Mouse (Mus musculus) embryonic facial prominence, embryonic 11.5 days (tissue): ENCODE results near the gene Adamts17. TPM values are rescaled to one million over a fixed set of nuclear protein-coding genes. Genes with fewer than 3 reads are reported as not detected.
A peak's percentile ranks its signal among the peaks of the same experiment; 100 is the strongest.

ENCODE experiments used
- ATAC-seq: fragments of 200-750 bp; cut with Nextera tagmentation; replicated peaks from 2 replicates; pipeline ENCODE4 v1.8.0; 2017; ENCODE audit warnings: low read depth; ENCODE audit not compliant: insufficient number of reproducible peaks, low FRiP score, low TSS enrichment
- DNase-seq: peaks from one replicate; pipeline ENCODE4 v3.0.0-alpha.2; 2015; ENCODE audit warnings: low spot score
- H3K27ac ChIP-seq: fragments of 300-500 bp; sonication (generic); replicated peaks from 2 replicates; pipeline ENCODE4 v1.5.1; 2014; ENCODE audit warnings: mild to moderate bottlenecking, low read depth, low read length, control low read depth
- H3K27me3 ChIP-seq: fragments of 300-500 bp; sonication (generic); 2 replicates; pipeline ENCODE4 v1.6.1; 2014; ENCODE audit warnings: mild to moderate bottlenecking, low read length, moderate library complexity, mixed read lengths; ENCODE audit not compliant: control insufficient read depth, insufficient read depth
- H3K36me3 ChIP-seq: fragments of 300-500 bp; sonication (generic); replicated peaks from 2 replicates; pipeline ENCODE4 v1.6.1; 2014; ENCODE audit warnings: low read depth, mild to moderate bottlenecking, low read length, moderate library complexity, mixed read lengths; ENCODE audit not compliant: control insufficient read depth, insufficient read depth
- H3K4me1 ChIP-seq: fragments of 300-500 bp; sonication (generic); 2 replicates; pipeline ENCODE4 v1.6.1; 2014; ENCODE audit warnings: low read length, mixed read lengths; ENCODE audit not compliant: control insufficient read depth, insufficient read depth
- H3K4me2 ChIP-seq: fragments of 300-500 bp; sonication (generic); 2 replicates; pipeline ENCODE4 v1.6.1; 2014; ENCODE audit warnings: low read depth, mild to moderate bottlenecking, control low read depth, low read length, moderate library complexity
- H3K4me3 ChIP-seq: fragments of 300-500 bp; sonication (generic); 2 replicates; pipeline ENCODE4 v1.5.1; 2014; ENCODE audit warnings: low read depth, low read length, control low read depth
- H3K9ac ChIP-seq: fragments of 300-500 bp; sonication (generic); replicated peaks from 2 replicates; pipeline ENCODE4 v1.6.1; 2014; ENCODE audit warnings: mild to moderate bottlenecking, control low read depth, low read length
- H3K9me3 ChIP-seq: fragments of 300-500 bp; sonication (generic); replicated peaks from 2 replicates; pipeline ENCODE4 v1.6.1; 2016; ENCODE audit warnings: mild to moderate bottlenecking, low read length, inconsistent platforms, mixed read lengths; ENCODE audit not compliant: control insufficient read depth
- WGBS: fragments of 180-500 bp; shearing (Covaris S2); extraction: QIAGEN DNeasy Blood & Tissue Kit; methylation state at CpG from one replicate; pipeline ENCODE4 v1.1.7; 2014; 5-methylcytosine and 5-hydroxymethylcytosine counted together
- polyA plus RNA-seq: library from polyadenylated mRNA; unstranded; fragments of >200 nt; fragmentation: Nextera tagmentation; extraction: Ambion mirVana; gene quantifications from 2 replicates; pipeline ENCODE4 v1.2.1, GENCODE M21; 2014

The Adamts17 gene
- polyA plus RNA-seq, 1 experiment from 2014 or later, result 3.0 TPM

DNA sequence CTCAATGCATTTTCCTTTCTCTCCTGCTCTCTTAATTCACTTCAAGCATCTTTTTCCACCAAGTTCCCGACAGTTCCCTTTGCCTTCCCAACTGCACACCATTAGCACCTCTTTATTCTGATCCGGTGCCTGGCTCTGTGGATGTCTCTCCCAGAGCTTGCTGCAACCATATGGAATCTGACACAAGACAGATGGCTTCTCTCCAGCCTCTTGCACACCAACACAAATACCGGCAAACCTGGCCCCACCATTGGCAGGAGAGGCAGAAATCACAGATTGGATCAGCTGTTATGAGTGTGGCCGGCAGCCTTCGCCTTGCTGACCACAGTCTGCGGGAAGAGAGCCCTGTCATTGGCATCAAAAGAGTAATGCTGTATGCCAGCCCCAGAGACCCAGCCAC lies 248.2 kb downstream of the Adamts17 start:
- WGBS, result 76% methylated on average over 6 of the region's 6 CpGs
- H3K9me3 ChIP-seq, result no peaks in the 10 kb centered on the region
- ATAC-seq, result no peak
- H3K4me2 ChIP-seq, result no peak overlapping the region
- H3K9ac ChIP-seq, result no peak overlapping the region
- no peak for DNase-seq
- no peak overlapping the region for H3K27ac ChIP-seq
- H3K36me3 ChIP-seq, result no peaks in the 10 kb centered on the region
- H3K4me3 ChIP-seq, result no peak overlapping the region
- H3K27me3 ChIP-seq, result no peaks in the 10 kb centered on the region
- no peaks in the 10 kb centered on the region for H3K4me1 ChIP-seq

DNA sequence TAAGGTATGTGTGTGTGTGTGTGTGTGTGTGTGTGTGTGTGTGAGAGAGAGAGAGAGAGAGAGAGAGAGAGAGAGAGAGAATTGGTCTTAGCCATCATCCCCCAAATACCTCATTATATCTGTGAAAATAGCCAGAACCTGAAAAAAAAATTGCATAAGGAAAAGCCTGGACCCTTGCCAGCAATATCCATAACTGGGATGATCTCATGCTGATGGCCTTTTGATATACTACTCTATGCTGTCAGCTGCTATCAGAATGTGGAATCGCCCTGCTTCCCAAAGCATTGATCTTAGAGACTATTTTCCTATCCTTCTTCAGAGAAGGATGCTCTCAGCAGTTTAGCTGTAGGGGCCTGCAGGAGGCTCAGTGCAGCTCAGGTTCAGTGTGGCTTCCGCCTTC lies 257.6 kb downstream of the Adamts17 start:
- Histone ChIP-seq H3K4me2 (no peak overlapping the region), H3K4me3 (no peak overlapping the region), H3K9me3 (no peaks in the 10 kb centered on the region), H3K4me1 (no peaks in the 10 kb centered on the region), H3K36me3 (no peaks in the 10 kb centered on the region), H3K27me3 (no peaks in the 10 kb centered on the region), H3K9ac (no peak overlapping the region), H3K27ac (no peak overlapping the region)
- DNase-seq (no peak), ATAC-seq (no peak)
- WGBS, result 90% methylated on average over 2 of the region's 2 CpGs

DNA sequence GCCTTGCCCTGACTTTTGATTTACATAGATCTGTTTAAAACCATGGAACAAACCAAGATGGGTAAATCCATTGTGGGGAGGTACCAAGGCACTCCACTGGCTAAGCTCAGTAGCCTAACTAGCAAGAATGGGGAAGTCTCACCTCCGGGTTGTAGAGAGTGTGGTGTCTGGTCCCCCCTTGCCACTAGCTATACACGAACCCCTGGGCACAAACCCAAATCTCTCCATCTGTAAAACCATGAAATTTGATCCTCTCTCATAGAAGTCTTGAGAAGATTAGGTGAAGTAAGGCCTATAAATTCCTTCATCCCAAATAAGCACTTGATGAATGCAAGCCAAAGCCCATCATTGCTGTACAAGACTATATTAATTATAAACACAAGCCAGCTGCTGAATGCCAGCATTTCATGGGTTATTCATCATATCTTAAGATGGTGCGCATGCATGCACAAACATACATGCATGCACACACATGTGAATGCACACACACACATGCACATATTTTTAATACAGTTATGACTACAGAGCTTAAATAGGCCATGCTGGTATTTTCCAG lies 262.0 kb downstream of the Adamts17 start:
- no peak overlapping the region for H3K4me2 ChIP-seq
- ATAC-seq, result no peak

DNA sequence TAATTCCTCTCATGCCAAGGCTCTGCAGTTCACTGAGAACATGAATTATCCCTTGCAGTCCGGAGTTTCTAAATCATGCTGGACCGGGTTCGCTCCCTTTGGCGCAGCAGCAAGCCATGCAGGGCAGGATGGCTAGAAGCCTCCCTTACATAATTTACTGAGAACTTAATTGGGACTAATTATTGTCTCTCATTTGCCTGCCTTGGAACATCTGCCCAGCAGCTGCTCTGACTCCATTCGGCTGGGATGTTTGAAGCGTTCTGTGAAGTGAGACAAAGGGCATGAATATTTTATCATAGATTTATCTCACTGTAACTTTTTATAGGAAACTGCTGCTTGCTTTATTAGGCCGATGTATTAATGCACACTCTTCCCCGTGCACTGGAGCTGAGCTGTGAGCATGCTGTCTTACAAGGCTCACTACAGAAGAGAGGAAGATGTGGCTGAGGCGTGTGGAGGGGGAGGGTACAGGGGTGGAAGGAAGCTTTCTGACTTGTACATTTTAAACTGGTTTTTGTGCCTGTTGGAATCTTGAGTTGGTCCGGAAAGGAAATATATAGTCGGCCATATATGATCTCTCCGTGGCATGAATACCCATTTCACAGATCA lies 271.1 kb downstream of the Adamts17 start:
- 75% methylated on average over 12 of the region's 12 CpGs for WGBS
- H3K9ac ChIP-seq, result no peak overlapping the region
- H3K4me3 ChIP-seq, result no peak overlapping the region
- no peaks in the 10 kb centered on the region for H3K36me3 ChIP-seq
- DNase-seq, result no peak
- H3K9me3 ChIP-seq, result no peaks in the 10 kb centered on the region
- no peaks in the 10 kb centered on the region for H3K27me3 ChIP-seq
- H3K27ac ChIP-seq, result no peak overlapping the region
- no peak overlapping the region for H3K4me2 ChIP-seq
- H3K4me1 ChIP-seq, result no peaks in the 10 kb centered on the region
- no peak for ATAC-seq

More for the DNA sequence above, 262.0 kb downstream of the Adamts17 start:
- Histone ChIP-seq H3K4me1 (no peaks in the 10 kb centered on the region), H3K27me3 (no peaks in the 10 kb centered on the region), H3K4me3 (no peak overlapping the region), H3K27ac (no peak overlapping the region), H3K36me3 (no peaks in the 10 kb centered on the region), H3K9me3 (no peaks in the 10 kb centered on the region), H3K9ac (no peak overlapping the region)
- 78% methylated on average over 3 of the region's 3 CpGs for WGBS
- DNase-seq, result no peak

DNA sequence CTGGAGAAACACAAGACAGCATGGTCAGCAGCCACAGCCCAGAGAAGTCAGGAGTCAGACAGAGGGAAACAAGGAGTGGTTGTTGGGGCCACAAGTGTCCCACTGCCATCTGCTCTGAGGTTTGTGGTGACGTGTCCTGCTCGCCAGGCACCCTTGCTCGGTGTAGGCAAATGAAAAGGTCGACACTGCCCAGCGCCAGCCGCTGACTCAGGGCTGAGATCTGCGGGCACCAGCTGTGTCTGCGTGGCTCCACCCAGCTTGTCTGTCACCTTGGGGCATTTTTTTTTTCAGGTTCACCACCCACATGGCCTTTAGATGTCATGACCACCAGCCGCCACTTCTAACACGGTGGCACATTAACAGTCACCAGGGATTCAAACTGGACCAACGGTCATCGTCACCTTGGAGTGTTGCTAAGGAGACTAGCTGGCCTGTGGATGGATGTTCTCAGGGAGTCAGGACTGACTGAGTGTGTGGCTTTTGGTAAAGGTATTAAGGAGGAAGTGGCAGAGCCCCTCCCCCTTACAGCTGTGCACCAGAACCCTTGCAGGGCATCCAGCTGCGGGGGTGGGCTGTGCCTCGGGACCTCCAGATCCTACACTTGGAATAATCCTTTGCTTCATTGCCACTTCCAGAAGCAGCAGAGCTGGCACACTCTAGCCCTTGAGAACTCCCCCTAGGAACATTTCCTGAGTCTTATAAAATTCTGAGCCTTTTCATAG lies 273.1 kb downstream of the Adamts17 start:
- H3K27me3 ChIP-seq, result no peaks in the 10 kb centered on the region
- H3K4me1 ChIP-seq, result no peaks in the 10 kb centered on the region
- ATAC-seq (no peak), DNase-seq (no peak)
- H3K4me2 ChIP-seq, result no peak overlapping the region
- WGBS, result 70% methylated on average over 14 of the region's 14 CpGs
- H3K4me3 ChIP-seq, result no peak overlapping the region
- no peaks in the 10 kb centered on the region for H3K36me3 ChIP-seq
- H3K9ac ChIP-seq, result no peak overlapping the region
- H3K9me3 ChIP-seq, result no peaks in the 10 kb centered on the region
- no peak overlapping the region for H3K27ac ChIP-seq

DNA sequence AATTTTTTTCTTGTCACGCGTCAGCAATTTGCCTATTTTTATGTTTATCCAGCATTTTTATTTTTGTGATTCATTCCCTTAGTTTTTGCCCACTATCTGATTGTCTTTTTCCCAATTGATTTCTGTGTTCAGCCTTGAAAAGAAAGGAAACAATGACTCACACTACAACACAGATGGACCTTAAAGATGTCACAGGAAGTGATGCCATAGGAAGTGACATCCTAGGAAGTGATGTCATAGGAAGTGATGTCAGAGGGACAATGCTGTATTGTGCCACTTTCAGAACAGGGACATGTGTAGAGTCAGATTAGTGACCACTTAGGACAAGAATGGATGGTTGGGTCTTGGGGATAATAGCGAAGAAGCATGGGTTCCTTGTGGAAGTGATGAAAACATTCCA lies 274.5 kb downstream of the Adamts17 start:
- Histone ChIP-seq H3K4me3 (no peak overlapping the region), H3K9ac (no peak overlapping the region), H3K36me3 (no peaks in the 10 kb centered on the region), H3K9me3 (no peaks in the 10 kb centered on the region), H3K27ac (no peak overlapping the region), H3K4me2 (no peak overlapping the region), H3K27me3 (no peaks in the 10 kb centered on the region), H3K4me1 (no peaks in the 10 kb centered on the region)
- DNase-seq (peak; percentile 13), ATAC-seq (no peak)
- 98% methylated on average over 3 of the region's 3 CpGs for WGBS

DNA sequence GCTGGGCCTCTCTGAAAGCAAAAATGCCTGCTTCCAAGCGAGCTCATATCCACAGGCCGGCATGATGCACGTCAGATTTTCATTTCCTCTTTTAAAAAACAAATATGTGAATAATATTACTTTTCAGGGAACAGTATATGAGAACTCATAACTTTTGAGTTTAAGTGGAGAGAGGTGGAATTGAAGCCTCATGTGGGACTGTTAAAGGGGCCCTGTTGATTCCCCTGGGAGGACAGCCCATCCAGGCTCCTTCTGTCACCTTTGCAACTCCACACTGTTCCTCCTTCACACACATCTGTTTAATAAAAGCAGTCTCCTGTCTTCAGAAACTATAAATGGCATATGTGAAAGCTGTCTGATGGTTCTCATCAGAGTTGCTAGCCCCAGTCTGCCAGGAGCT lies 275.5 kb downstream of the Adamts17 start:
- no peak overlapping the region for H3K4me3 ChIP-seq
- no peaks in the 10 kb centered on the region for H3K4me1 ChIP-seq
- H3K27ac ChIP-seq, result no peak overlapping the region
- H3K9me3 ChIP-seq, result no peaks in the 10 kb centered on the region
- no peak for DNase-seq
- H3K36me3 ChIP-seq, result no peaks in the 10 kb centered on the region
- H3K27me3 ChIP-seq, result no peaks in the 10 kb centered on the region
- WGBS, result 90% methylated on average over 3 of the region's 3 CpGs
- no peak overlapping the region for H3K9ac ChIP-seq
- no peak for ATAC-seq
- no peak overlapping the region for H3K4me2 ChIP-seq

DNA sequence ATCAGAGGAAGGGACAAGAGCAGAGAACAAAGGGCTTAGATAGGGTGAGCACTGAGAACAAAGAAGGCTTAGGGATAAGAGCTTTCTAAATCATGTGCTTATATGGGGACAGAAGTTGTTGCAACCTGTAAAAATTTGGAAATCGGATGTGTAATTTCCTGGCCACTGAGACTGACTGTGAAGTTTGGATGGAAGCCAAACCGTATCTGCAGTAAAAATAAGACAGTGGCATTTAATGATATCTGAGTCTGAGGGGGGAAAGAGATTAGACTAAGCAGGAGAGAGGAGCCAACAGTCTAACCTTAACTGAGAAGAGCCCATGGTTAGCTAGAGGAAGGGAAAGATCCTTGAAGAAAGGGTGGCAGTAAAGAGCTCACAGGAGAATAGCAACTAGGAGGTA lies 295.6 kb downstream of the Adamts17 start:
- no peak for DNase-seq
- no peaks in the 10 kb centered on the region for H3K36me3 ChIP-seq
- 76% methylated on average over 2 of the region's 2 CpGs for WGBS
- H3K4me2 ChIP-seq, result no peak overlapping the region
- ATAC-seq, result no peak
- H3K27me3 ChIP-seq, result no peaks in the 10 kb centered on the region
- H3K9me3 ChIP-seq, result no peaks in the 10 kb centered on the region
- no peak overlapping the region for H3K4me3 ChIP-seq
- H3K4me1 ChIP-seq, result no peaks in the 10 kb centered on the region
- H3K9ac ChIP-seq, result no peak overlapping the region
- no peak overlapping the region for H3K27ac ChIP-seq
